Mouse (Mus musculus): ENCODE measurements at regions not wholly inside any gene's neighbourhood (a gene's known extent, or its start where the extent isn't known, plus 50 kb on each side); places are given as distances from the start of the nearest gene placed in this dataset.

DNA sequence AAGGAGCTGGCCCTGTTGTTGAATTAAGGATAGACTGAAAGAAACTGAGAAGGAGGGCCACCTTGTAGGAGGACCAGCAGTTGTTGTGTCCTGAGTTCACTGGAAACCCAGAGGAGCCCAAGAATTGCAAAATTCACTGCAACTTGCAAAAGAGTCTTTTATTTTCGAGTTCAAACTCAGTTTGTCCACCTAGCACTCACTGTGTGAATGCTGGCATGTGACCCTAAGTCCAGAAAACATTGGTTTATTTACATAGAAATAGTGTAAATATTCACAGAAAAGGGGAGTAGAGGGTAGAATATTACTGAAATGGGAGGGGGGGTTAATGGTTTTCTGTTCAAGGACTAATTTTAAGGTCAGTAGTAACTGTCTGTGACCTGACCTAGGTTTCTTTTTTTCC is 394.7 kb downstream of the 4933405O20Rik start:
- DNase-seq (ENCODE audit: low spot score): no peak

DNA sequence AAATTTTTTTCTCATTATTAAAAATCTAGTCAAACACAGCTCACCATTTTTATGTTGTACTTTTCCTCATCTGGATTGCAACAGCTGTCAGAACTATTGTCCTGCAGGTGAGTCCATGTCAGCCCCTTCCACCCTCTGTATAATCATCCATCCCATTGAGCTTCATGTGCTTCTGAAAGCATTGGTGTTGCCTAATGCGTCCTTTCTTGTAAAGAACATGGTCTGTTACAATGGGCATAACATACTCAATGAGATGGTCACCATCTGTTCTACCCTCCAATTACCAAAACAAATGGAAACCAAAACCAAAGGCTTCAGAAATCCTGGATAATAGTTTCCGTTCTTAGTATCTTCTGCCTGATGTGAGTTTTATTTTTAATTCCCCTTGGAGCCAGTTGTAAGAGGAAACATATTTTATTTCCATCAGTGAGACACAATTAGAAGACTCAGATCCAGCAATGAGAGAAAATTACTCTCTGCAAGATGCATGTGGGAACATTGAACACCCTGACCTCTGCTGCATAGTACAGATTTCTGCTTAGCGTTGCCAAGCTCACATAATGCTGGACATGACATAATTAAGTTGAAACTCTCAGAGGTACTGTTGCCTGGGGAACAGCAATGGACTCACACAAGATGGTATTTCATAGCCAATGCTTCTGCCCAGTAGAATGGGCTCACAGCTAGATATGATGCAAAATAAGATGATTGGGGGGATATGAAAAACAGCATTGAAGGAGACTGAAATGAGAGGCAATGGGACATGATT is 443.1 kb downstream of the 4933405O20Rik start:
- no peak for DNase-seq (ENCODE audit: low spot score)

DNA sequence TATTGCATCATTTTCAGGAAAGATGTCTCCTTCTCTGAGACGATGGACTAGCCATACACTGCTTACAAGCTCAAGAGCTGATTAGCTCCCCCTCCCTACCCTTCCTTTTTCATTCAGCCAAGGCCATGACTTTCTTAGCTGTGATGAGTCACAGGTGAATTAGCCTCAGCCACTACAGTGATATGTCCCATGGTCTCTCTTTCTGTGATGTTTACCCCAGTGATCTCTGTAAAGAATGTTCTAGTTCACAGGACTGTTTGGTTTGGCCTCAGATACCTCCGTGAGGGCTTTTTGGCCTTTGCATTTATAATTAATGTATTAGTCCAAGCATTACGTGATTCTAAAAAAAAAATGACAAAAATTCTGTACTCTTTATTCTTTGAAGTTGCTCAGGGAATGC is 452.5 kb downstream of the 4933405O20Rik start:
- DNase-seq (ENCODE audit: low spot score): no peak

DNA sequence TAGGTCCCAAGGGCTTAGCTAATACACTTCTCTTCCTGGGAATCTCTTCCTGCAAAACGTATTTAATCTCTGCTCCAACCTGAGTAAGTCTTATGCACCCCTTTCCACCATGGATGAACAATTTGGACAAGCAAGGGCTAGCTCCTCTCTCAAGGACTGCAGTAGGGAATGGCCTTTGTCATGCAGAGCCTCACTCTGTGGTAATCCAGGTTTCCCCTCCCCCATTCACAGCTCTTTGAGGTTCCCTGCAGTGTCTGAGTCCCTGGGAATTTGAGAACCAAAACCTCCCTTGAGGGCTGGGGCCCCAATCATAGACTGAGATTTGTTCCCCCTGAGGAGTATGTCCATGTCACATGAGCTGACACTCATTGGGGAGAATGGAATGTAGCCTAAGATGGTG is 442.5 kb upstream of the Ano5 start:
- DNase-seq (ENCODE audit: low spot score): no peak

DNA sequence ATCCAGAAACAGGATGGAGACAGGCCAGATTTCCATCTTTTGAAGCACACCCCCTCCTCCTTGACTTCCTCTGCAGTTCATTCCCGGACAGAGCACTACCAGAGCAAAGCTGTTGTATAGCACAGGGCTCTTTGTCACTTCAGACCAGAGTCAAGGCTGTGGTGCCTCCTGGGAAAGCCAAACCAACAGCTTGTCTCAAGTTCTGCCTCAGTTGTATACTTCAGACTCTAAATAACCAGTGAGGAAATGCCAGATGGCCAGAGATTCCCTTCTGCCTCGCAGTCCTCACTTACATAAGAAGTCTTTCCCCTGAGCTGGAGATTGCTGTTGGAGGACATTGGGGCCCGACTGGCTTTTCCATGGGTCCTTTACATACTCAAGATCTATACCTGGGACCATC is 417.1 kb upstream of the Ano5 start:
- DNase-seq (ENCODE audit: low spot score): no peak

DNA sequence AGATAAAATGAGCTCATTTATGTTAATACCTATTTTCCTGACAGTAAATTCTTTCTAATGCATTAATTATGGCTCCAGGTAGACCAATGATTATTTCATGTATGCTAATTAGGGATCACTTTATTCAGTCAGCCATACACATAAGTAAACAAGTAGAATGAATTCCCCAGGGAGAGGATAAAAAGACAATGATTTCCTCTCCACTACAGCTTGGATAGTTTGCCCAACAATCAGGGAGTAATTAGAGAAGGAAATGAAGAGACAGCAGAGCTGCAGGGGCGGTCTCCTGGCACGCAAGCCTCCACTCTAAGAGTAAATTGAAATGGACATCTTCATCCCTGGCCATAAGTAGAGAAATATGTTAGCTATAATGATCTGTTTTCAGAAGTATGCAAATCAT is 409.7 kb upstream of the Ano5 start:
- DNase-seq (ENCODE audit: low spot score): no peak

DNA sequence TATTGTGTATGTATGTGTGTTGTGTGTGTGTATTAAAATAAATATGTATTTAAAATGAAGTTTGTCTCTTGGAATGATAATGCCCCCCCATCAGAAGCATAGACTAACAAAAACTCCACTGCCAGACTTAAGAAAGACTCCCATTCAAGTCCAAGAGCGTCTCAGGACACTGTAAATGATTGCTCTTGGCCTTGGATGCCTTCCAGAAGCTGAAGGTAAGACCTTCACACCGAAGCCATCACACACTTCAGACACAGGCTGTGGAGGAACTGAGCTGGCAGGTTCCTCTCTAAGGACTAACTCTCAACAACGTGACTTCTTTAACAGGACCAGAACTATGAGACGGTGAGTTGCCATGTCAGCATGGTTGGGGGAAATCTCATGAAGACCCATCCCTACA is 370.0 kb upstream of the Ano5 start:
- DNase-seq (ENCODE audit: low spot score): no peak

DNA sequence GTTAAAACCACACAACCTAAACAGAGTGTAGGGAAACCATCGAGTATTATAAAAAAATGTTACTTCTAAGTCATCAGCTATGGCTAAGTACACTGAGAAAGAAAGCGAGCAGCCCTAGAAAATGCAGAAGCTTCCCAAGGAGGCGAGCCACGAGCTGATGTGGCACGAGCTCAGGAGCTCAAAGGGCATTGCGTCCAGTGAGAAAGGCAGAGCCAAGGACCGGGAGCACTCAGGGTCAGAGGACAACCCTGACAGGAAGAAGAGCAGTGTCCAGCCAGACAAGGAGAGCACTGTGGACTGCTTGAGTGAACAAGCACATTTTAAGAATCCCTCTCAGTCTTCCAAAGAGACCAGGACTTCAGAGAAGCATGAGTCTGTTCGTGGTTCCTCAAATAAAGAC is 335.6 kb upstream of the Ano5 start:
- no peak for DNase-seq (ENCODE audit: low spot score)

DNA sequence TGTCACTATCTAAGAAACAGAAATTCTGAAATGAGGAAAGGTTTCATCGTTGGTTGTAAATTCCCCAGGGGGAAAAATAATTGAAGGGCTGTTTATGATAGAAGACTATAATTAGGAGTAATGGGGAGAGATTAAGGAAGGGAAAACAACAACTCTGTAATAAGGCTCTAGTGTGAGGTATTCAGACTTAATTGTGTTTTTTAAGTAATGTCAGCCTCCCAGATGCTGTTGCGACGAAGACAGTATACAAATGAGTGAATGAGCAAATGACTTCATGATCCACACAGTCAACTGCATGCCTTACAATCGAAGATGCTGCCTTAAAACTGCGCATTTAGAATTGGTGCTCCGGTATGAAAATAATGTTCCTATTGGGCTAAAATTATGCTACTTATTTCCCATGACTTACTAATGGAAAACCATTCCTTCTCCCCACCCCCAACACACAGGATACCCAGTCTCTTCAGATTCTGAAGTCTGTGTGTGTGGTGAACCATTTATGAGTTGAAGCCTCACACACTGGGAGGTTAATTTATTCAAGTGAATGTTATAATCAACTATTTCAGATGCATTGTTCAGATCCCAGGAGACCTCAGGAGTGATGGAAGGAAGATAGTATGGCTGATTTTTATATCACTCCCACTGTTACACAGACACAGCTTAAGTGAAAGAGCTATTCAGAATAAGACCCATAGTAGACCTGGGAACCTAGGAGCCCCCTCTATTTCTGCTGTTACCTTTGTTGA is 295.2 kb upstream of the Ano5 start:
- no peak for DNase-seq (ENCODE audit: low spot score)

DNA sequence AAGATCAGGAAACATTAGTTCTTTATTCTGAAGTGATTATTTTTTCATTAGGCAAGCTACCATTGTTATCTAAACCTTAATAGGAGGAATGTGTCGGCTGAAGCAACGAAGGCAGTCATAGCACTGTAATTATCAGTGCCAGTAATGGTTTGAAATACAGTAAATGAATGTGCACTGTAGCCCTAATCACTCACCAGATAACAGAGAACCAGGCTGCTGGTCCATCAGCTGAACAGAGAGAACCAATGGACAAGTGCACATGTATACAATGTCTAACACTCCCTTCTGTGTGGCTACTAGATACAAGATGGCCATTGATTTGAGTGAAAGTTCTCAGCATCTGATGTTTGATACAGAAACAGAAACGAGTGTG is 294.6 kb upstream of the Ano5 start:
- no peak for DNase-seq (ENCODE audit: low spot score)

DNA sequence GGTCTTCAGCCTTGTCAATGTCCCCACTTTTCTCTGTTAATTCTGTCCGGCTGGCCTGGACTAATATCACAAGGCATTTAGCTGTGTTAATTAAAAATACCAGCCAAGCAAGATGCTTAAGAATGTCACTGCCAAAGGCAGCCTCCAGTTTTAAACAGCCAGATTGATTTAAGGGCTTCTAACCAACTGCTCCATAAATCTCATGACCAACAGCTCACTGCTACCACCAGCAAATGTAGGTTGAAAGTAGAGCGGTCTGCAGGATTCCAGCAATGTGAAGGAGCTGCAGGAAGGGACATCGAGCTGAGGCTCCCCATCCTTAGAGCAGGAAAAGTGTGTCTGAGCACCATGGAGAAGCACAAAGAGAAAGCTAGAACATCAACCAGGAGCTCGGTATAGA is 289.5 kb upstream of the Ano5 start:
- DNase-seq (ENCODE audit: low spot score): no peak

DNA sequence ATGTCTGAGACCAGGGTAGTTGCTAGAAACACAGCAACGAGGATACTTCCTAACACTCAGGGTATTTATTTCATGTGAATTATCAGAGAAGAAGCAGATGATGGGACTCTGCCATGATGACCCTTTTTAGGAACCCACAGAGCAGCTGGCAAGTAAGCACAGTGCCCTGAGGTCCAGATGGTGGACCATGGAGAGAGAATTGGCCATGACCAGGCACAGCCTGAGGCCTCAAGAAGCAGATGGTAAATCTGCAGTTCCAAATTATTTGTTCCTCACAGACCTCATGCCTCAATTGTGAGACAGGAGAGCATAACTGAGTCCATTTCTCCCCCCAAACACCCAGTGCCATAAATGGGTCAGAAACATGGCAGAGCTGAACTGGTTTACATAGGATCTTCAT is 289.0 kb upstream of the Ano5 start:
- no peak for DNase-seq (ENCODE audit: low spot score)

DNA sequence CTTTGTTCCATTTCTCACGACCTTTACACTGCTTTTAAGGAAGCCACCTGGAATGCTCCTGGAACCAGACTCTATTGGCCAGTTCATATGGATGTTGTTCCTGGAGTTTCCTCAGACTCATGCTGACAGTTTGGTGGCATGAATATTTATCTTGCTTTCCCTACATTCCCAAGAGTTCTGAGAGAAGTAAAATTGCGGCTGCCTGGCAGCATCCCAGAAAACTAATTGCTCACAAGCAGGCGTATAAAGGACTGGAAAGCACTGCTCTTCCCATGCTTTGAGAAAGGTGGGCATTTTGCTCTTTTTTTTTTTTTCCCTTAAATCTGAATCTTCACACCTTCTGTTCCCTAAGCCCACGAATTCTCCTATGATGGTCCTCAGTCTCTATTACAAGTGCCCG is 283.7 kb upstream of the Ano5 start:
- DNase-seq (ENCODE audit: low spot score): no peak

DNA sequence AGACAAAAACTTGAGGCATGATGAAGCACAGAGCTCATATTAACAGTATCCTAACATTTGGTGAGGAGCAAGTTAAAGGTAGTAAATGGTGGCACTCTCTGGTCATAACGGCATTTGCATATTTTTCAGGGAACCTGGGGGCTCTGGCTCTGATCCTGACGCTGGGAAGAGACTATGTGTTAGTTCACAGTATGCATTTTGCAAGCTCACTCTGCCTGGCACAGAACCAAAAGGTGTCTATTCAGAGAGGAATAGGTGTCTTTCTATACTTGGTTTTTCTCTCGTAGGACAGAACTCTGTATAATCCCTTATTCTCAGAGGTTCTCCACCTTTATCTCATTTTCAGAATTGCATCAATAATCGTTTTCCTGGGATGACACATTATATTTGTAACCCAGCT is 276.2 kb upstream of the Ano5 start:
- no peak for DNase-seq (ENCODE audit: low spot score)

DNA sequence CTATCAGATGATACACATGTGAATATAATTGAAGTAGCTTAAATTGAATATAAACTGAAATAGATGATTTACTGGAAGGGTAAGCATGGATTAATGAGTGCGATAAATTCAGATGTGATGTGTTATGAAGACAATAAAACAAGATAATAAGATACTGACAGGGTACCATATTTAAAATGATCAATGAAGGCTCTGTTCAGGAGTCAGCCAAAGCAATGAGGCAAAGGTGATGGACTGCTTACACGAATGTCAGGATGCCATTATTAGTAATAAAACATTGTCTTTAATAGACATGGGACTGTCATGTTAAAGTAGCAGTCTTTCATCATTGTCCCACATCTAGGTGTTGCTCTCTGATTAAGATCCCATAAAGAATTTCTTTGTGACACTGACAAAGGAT is 263.1 kb upstream of the Ano5 start:
- no peak for DNase-seq (ENCODE audit: low spot score)

DNA sequence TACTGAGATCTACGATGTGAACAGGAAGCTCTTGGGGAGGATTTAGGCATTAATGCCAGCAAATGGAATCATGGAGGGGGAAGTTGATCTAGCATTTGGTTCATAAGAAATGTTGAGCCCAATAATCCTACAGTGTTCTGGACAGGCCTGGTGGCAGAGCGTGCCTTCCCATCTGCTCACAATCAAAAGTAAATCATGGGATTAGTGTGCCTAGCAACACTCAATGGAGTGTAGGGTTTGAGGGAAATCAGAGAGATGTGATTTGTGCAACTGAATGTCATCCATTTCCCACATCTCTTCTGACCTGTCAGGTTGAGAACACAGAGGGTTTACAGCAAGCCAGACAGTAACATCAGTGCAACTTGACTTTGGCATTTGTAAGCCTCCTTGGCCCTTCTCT is 256.4 kb upstream of the Ano5 start:
- no peak for DNase-seq (ENCODE audit: low spot score)

DNA sequence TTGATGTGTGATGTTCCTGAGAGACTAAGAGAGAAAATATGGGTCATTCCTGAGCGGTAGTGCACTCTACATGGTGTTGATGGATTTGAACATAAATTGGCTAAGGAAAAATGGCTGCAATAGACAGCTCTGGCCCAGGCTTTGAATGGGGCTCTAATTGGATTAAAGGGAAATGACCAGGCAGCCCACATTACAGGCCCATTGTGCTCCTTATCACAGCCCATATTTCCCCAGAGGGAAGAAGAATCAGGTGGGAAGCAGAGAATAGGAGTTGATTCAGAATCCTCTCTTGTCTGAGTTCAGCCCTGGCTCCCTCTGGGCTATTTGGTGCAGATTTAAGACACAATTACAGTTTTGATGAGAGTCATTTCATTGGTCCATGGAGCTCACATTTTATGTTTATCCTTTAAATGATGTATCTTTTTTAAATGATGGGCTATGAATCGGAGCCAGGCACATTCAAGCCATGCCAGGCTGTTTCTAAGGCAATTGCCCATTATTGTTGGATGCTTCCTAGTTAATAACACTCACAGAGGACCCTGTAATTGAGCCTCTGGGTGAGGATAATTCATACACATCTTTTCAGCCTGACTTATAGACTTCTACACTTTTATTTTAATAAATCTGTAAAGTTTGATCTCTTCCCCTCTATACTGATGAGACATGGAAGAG is 251.5 kb upstream of the Ano5 start:
- no peak for DNase-seq (ENCODE audit: low spot score)

DNA sequence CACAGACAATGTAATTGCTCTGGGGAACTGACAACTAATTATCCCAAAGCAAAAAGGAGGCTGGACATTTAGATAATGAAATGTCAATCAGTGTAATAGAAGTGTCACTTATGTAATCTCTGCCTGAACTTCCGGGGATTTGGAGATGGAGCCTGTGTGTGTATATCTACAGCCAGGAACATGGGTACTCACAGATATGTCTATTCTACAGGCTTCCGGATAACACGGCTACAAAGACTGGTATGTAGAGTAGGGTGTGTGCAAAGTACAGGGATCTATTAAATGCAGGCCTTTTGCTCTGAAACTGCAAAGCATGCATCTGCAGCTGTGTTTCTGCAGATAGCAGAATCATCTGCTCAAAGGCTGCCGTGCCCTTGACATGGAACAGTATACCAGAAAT is 246.7 kb upstream of the Ano5 start:
- DNase-seq (ENCODE audit: low spot score): no peak

DNA sequence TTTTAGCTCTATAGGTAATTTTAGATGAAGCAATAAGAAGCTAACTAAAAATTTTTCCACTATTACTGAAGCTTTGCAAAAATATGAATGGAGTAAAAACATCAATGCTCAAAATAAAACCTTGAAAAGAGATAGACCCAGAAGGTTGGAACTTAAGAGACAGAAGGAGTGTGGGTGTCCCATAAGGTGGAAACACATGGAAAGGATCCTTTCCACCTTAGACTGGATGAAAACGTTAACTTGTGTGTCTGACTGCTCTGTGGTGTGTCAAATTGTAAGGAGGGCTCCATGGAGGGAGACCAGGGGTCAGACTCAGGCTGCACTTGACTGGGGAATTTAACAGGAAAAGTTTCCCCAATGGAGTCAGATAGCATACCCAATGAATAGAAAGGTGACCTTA is 244.9 kb upstream of the Ano5 start:
- no peak for DNase-seq (ENCODE audit: low spot score)

DNA sequence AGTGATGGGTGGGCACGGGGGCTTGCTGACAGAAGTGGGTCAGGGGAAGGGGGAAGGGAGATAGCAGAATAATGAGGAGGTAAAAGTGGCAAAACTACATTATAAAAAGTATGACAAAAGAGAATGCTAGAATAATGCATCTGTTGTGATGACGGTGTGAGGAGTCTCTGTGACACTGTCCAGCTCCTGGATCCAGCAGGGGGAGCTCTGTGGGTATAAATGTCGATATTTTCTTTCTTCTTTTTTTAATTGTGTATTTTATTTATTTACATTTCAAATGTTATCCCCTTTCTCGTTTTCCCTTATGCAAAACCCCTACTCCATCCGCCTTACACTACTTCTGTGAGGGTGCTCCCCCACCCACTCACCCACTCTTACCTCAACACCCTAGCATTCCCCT is 243.9 kb upstream of the Ano5 start:
- no peak for DNase-seq (ENCODE audit: low spot score)

DNA sequence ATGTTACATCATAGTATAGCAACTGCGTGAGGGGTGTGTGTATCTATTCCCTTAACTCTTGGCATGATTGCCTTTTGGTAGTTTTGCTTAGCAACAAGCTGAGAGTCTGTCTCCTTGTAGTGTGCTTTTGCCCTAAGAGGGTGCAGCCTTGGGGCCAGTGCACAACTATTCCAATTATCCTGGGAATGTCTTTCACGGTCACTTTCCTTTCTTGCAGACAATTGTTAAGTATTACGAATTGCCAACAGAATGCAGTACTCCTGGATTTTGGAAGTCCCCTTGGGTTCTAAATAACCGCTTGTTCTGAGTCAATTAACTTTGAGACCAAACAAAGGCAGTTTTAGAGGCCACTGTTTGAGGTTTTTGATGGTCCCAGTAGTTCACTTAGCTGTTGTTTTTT is 242.1 kb upstream of the Ano5 start:
- DNase-seq (ENCODE audit: low spot score): no peak

DNA sequence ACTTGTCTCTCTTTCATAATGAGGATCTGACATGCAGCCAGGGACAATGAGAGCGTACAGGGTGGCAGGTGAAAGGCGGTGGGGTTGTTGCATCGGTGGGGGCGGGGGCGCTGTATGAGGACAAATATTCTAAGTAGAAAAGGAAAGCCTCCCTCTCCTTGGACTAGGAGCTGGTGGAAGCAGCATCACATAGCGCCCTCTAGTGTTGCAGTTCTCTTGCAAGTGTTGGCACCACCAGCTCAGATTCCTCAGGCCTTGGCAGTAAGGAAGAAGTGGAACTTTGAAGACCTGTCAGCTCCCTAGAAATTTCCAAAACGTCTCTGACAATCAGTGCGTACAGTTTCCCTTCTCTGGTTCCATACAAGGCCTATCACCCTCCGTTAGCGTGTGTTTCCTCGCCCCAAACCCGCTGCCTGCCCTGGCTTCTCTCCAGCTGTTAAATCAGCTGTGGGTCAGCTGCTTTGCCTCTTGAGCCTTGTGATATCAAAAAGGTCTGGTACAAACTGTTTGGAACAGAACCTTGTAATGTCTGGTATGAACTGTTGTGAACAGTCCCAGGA is 240.2 kb upstream of the Ano5 start:
- DNase-seq (ENCODE audit: low spot score): peak; percentile 7

DNA sequence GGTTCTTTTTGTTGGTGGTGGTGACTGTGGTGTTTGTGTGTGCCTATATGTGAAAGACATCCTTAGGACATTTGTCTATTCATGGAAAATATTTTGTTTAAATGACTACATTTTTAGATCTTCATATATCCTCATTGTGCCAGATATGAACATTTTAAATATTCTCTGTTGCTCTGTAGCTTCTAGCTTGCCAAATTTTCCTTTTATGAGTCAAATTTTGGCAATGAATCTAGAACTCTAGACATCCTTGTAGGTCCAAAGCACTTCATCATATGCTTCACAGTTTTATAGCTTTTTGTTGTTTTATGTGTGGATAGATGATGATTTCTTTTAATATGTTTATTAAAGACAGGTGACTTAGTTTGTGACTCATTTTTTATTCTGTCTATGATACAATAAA is 229.4 kb upstream of the Ano5 start:
- DNase-seq (ENCODE audit: low spot score): no peak
